Mouse (Mus musculus): ENCODE results near the gene Lyrm4.

Gene Lyrm4

GRCm38 (mm10) chr13:35939871-35940665 lies 177.3 kb downstream of the Lyrm4 start:
- no peak for DNase-seq (ENCODE audit: inconsistent age in 2 of 2, low spot score in 1 of 2)

GRCm38 (mm10) chr13:35937991-35938390 lies 179.3 kb downstream of the Lyrm4 start:
- DNase-seq (ENCODE audit: inconsistent age in 2 of 2, low spot score in 1 of 2) = no peak

All from adrenal gland, adult (tissue).